Mouse (Mus musculus): ENCODE measurements around the gene Olfr449.

Olfr449 gene

DNA sequence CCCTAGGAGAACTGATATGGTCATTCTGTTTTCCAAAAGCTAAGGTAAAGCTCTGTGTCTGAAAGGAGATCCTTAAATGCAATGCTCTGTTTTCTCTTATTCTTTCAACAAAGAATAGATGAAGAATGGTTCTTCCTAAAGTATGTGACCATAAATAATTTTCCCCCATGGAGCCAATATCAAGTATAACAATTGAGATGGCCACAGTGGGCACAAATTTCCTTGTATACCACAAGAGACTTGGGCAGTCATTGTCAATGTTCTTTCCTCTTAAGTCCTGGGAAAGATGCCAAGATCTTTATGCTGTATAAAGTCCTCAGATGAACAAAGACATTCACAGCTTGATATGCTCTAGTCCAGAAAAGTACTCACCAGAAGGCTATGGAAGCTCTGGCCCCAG, at the start of gene Olfr449:
Olfr449 (plus strand) TSS at position 301 of the 400 bp plus-strand sequence.
- DNase-seq (ENCODE audit: low spot score in 2 of 2), result no peak

DNA sequence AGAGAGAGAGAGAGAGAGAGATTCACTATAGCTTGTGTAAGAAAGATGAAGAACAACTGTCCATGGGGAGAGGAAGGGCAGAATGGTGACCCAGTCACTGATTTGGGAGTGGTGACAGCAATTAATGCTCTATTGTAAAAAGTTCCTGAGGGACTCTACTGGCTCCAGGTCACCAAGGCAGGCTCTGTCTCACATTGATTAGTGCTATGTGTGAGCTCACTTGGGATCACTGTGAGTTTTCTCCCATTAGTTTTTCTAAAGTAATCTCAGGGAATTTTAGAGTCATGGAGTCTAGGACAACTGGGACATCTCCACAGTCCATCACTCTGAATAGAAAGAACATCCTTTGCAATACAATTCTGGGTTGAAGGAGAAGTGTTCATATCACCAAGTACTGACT, 49.4 kb upstream of the Olfr449 start, which contains the start of gene Olfr452:
Olfr452 (plus strand) TSS at position 301 of the 400 bp plus-strand sequence.
- no peak for DNase-seq (ENCODE audit: low spot score in 2 of 2)

DNA sequence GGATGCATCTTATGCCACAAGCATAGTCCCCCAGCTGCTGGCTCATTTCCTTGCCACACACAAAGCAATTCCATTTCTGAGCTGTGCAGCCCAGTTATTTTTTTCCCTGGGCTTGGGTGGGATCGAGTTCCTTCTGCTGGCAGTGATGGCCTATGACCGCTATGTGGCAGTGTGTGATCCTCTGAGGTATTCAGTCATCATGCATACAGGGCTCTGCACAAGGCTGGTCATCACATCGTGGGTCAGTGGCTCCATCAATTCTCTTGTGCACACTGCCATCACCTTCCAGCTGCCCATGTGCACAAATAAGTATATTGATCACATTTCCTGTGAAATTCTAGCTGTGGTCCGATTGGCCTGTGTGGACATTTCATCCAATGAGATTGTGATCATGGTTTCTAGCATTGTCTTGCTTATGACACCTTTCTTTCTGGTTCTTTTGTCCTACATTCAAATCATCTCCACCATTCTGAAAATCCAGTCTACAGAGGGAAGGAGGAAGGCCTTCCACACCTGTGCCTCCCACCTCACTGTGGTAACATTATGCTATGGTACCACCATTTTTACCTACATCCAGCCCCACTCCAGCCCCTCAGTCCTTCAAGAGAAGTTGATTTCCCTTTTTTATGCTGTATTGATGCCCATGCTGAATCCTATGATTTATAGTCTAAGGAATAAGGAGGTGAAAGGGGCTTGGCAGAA, 43.8 kb upstream of the Olfr449 start:
- DNase-seq (ENCODE audit: low spot score in 2 of 2), result no peak

DNA sequence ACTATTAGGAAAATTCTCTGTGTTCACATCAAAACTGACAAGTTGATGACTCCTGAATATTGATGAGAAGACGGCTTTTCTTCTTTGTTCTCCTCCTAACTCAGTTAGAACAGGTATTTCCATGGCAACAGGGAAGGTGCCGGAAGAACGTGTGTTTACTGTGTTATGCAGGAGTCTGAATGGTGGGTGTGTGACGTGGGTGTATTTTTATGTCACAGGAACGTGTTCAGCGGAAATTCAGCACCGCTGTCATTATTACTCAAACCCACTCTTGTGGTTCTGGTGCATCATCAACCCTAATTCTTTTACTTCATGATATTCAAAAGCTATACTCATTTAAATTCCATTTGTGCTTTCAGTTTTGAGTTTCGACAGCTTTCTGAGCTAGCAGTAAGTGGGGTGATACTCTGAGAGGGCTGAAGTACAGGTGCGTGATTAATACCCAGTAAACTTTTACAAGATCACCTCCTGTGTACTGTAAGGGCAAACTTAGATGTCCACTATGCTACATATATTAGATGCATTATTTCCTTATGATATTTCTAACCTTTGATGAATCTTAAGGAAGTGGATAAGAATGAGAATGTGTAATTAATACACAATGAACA, 43.1 kb upstream of the Olfr449 start:
- no peak for DNase-seq (ENCODE audit: low spot score in 2 of 2)

DNA sequence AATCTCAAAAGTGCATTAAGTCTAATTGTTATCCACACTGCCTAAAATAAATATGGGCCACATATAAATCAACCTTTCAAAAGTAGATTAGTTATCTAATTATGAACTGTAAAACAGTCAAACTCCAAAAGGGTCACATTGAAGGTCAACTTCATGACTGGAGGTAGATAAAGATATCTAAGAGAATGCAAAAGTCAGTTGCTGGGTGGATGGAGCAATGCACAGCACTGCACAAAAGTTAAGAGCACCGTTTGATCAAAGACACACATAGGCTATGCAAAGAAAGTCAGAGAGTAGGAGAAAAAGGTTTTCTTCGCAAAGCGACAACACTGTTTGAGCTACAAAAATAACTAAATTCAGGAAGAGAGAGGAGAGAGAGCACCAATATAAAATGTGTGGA, 39.2 kb upstream of the Olfr449 start:
- no peak for DNase-seq (ENCODE audit: low spot score in 2 of 2)

DNA sequence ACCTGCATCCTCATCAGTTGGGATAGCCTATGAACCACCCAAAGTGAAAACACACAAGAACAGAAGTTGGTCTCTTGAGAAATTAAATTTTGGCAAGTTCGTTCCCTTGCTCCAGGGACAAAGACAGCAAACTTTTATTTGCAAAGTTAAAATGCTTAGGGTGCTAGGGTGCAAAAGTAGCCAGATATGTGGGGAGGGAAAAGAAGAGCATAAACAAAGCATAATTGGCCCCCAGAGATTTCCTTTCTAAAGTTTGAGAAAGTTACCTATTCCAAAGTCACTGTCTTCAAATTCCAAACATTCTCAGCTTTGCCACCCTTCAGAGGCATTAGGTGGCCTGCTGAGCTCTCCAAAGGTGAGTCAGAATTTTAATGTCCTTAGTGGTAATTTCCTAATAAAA, 22.5 kb upstream of the Olfr449 start, which contains the start of gene Olfr450:
Olfr450 (plus strand) TSS at position 301 of the 400 bp plus-strand sequence.
- no peak for DNase-seq (ENCODE audit: low spot score in 2 of 2)

DNA sequence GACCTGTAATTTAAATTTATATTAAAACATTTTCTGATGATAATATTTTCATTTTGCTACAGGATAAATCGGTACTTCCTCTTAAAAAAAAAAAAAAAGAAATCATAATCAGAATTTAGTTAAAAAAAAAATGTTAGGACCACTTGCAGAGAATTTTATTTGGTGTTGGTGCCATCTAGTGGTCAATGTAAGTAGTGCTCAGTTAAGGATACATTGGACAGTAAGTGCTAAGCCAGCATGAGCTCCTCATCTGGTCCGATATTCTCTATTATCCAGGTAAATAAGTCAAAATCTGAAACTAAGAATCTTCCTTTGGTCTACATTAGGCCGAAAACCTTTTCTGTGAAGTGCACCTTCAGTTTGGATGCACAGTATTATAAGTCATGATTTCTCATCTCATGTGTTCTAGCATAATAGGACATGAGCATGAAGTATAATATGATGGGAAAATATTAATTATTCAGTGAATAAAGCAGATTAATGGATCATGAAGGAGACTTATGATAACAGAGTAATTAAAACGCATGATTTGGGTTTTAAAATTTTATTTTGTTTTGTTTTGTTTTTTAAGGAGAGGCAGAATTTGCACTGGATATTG, 26.1 kb downstream of the Olfr449 start:
- no peak for DNase-seq (ENCODE audit: low spot score in 2 of 2)

DNA sequence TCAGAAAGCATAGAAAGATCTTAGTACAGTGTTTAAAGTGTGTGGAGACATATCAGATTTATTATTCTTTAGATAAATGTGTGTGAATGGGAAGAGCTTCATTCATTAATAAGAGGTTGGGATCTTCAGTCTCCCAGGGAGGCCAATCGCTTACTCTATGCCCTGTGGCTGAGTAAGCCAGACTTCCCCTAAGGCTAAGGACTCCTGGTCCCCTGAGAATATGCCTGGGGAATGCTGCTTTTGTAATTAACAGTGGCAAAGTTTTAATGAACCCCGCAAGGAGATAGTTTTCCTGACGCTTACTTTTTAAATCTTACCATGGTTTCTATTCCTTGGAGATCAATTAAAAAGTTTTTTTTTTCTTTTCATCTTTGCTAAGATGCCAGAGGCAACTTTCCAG, 35.5 kb downstream of the Olfr449 start:
- DNase-seq (ENCODE audit: low spot score in 2 of 2), result no peak

DNA sequence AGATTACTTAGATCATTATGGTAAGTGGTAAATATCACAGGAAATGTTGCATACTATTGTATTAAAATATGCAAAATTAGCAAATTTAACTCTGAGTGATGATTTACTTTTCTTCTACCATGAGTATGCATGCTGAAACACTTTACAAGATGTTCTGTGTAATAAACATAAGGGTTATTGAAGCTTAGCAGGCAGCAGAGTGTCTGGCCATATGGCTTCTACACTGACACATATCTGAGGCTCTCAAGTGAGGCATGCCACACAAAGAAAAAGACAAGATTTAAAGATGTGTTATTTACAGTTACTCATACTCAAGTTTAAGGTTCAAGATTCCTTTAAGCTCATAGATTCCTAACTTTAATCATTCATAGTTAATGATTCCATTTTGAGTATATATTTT, 42.1 kb downstream of the Olfr449 start:
- DNase-seq (ENCODE audit: low spot score in 2 of 2), result no peak

Data from urinary bladder, postnatal 4 days (tissue).